Mouse (Mus musculus) heart, postnatal 4 days (tissue): Measurements from ENCODE around the gene Exo1. TPM values are rescaled to one million over a fixed set of nuclear protein-coding genes. Genes with fewer than 3 reads are reported as not detected.

Experiments
- DNase-seq: peaks from one replicate; pipeline ENCODE4 v3.0.0; 2021
- total RNA-seq, 2 experiments: library from RNA; stranded (reverse); gene quantifications; 2 replicates each; pipeline ENCODE4 v1.2.3; 2021

Gene Exo1
- 10 to 100 TPM; 10.2 to 14.5 TPM for total RNA-seq

DNA sequence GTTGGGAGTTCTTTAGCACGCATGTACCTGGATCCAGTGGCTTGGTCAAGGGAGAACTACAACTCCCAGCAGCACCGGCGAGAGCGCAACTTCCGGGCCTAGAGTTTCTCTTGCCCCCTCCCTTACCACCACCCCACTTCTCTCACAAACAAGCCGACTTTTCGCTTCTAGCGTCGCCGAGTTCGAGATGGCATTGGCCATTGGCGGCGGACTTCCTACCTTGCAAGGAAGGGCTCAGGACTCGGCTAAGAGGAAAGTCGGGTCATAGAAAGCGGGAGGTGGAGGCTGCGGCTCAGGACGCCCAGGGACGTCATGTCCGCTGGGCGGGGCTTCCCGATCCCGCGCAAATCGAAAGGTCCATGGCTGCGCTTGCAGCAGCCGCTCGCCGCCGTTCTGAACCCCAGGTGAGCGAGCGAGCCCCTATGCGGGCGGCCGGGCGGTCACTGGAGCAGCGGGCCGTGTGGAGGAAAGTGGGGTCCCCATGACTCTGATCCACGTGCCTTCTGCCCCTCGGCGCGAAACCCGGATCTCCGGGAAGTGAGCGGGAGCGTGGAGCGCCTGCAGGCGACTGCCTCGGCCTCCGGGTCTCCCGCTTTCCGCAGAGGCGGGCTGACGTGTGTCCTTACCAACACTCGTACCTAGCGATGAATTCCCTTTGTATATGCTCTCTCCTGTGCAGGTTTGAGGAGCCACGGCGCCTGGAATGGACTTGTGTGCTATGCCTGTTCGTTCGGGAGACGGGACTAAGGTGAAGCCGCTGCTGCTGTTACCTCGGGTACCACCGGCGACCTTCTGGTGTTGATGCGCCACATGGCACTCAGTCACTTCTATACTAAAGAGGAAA lies at the start of gene Exo1:
Gene Exo1, plus strand, starts transcription at position 129 of the 844 bp plus-strand sequence.
- peak; percentile 89 for DNase-seq

DNA sequence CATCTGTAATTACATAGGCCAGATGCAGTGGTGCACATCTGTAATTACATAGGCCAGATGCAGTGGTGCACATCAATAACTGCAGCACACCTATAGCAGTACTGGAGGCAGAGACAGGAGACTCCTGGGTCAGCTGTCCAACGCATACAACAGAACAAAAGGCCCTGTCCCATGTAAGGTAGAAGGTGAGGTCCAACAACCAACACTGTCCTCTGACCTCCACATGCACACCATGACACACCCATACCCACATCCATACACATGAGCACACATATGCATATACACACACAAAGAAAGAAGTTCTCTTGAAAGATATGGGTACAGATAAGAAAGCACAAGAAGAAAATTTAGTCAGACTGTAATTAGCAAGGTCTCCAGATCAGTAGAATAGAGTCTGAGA lies 24.9 kb upstream of the Exo1 start:
- DNase-seq, result no peak

DNA sequence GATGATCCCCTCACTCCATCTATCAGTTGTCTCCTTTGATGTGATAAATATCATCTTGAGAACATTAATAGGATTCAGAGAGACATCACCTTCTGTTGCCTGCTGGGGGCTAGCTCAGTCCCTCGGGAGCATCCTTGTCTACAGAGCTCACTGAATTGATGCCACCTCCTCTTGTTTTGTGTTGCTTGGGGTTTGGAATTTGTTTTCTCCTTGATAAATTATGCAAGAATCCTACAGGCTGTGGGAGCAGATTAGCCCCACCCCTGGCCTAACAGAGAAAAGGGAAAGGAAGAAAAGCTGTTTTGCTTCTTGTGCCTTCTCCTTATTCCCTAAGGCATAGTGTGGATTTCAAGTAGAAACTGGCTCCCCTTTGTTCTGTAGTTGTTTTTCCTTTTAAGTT lies 13.3 kb upstream of the Exo1 start:
- no peak for DNase-seq

DNA sequence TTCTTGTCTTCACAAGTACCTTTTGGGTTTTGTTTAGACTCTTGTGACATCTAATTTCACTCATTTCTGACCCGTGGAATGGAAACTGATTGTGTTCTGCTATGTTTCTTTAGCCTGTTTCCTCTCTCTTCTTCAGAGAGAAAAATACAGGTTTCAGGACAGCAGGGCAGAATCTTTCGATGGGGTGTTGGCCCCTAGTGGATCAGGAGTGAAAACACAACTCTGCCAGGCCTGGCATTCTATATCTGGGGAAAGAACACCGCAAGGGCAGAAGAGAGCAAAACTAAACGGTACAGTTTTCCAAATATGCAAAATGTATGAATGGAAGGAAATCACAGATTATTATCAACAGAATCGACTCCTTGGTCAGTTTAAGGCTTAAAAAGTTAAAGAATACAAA lies 12.8 kb upstream of the Exo1 start:
- DNase-seq, result peak; percentile 33

DNA sequence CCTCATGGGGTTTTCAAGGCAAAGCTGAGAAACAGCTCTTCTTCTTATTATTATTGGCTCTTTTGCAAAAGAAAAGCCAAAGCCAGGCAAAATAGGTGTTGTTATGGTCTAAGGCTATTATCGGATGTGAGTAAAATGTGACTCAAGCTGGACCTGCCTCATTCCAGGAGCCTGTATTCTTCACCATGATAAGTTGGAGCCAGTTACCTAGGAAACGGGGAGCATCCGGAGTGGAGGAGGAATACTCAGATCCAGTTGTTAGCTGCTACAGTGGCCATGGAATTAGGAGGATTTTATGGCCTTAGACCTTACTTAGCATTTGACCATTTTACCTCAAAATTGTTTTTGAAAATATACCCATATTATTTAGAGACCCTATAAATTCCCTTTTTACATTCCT lies 9.7 kb upstream of the Exo1 start:
- no peak for DNase-seq

DNA sequence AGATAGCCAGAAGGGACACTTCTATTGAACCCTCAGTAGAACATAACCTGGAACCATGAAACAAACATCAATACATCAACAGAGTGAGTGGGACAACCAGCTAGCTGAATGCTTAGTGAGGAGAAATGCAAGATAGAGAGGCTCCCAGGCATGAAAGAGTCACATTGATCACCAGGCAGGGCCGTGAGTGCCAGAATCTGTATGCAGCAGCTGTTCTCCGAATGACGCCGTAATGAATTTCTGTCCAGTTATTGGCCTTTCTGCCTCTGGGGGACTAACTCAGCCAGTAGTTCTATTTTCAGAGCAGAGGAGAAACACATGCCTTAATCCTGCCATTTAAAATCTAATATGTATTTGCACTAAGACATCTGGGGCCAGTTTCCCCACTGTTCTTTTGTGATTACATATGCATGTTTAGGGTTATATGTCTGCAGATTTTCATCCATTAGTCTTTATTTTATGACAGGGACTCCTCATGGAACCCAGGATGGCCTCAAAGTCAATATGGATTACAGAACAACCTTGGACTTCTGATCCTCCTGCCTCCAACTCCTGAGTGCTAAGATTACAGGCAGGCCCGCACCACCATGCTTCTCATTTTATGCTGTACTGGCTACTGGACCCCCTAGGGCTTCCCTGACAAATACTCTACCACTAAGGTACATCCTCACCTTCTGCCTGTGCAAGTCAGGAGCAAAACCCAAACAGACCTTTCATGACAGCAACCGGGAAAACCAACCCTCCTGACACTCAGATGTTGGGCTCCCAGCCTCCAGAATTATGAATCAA lies 8.2 kb upstream of the Exo1 start:
- peak; percentile 43 for DNase-seq

DNA sequence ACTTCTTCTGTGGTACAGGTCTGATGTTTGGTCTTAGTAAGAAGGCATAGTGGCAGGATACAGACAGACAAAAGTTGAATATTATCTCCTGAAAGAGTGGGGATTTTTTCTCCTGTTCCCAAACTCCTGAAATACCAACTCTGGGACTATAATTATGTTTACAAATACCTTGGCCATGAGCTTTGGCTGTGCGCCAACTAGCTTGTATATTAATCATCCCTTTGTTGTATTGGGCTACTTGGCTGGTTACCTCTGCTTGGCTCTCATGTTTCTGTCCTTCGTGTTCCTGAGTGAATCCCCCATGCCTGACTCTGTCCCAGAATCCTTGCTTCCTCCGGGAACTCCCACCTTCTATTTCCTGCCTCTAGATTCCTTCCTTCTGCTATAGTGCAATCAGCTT lies 3.0 kb downstream of the Exo1 start:
- DNase-seq, result no peak

DNA sequence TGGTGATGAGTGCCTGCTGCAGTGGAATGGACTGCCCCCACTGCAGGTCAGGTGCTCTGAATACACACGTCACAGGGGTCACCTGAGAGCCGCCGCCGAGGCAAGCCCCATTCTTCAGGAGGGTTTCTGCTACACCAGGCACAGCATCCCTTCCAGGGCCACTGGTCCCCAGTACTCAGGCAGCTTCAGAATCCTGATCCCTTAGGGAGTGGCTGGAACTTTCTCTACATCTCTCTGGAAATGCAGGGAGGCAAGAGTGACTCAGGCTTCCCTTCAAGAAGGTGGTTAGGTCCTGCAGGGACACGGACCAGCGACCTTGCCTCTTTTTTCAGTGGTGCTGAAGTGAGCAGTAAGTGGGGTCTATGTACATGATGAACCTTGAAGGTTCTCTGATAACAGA lies 12.9 kb downstream of the Exo1 start:
- DNase-seq, result no peak

DNA sequence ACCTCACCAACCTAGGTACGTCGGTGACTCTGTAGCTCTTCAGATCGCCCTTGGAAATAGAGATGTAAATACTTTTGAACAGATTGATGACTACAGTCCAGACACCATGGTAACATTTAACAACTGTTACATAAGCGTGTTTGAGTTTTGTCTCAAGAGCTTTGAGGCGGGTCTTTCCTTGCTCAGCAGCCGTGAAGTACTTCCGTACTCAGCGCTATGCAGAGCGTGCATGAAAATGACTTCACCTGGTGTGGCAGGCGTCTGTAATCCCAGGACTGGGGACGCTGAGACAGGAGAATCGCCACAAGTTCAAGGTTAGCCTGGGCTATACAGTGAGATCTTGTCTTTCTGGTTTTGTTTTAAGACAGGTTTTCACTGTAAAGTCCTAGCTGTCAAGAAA lies 13.3 kb downstream of the Exo1 start:
- no peak for DNase-seq

DNA sequence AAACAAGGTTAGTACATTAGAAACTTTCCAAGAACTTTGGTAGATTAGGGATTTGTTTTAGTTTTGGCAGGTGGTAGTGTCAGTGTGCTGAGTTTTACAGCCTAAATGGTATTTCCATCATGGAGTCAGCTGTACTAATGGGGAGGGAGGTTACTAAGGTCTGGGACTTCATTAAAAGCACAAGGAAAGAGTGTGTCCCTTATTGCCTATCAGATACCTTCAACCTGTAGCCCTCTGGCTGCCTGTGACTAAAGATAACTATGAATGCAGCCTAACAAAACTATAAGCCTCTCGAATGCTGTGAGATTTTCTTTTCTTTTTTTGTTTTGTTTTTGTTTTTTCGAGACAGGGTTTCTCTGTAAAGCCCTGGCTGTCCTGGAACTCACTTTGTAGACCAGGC lies 30.8 kb downstream of the Exo1 start:
- no peak for DNase-seq

DNA sequence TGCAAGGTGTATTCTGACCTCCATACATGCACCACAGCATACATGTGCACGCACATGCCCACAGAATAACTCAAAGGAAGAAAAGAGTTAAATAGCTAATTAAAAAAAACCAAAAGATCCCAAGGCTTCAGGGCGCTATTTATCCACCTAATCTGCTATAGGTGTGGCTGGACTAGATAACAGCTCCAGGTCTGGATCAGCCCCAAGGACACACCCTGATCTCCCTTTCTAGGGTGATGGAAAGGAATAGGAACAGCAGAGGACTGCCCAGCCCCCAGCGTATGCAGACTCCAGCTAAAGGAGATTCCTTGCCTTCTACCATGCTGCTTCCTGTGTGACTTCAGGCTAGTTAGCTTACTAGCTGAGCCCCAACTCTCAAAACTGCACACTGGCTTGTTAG lies 31.7 kb downstream of the Exo1 start:
- no peak for DNase-seq

DNA sequence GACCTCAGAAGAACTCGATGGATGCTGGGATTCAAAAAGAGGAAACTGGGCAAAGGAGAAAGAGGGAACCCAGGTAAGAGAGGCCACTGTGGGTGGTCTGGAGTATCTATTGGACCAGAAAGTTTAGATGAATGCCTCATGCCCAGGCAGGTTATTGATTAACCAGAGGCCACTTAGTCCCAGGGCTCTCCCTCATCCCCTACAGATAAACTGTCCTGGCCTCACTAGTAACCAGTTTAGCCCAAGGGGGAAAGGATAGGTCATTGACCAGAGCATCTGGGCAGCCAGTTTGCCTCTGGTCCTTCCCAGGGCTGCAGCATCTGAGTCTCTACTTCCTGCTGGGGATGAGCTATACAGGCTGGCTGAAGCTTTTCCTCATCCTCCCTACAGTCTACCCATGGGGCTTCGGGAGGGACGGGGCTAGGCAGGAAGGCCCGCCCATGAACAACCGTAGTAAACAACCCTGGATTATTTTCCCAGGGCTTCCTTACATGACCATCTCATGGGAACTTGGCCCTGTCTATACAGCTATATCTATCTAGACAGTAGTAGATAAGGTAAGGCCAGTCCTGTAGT lies 33.4 kb downstream of the Exo1 start:
- DNase-seq, result peak; percentile 6

DNA sequence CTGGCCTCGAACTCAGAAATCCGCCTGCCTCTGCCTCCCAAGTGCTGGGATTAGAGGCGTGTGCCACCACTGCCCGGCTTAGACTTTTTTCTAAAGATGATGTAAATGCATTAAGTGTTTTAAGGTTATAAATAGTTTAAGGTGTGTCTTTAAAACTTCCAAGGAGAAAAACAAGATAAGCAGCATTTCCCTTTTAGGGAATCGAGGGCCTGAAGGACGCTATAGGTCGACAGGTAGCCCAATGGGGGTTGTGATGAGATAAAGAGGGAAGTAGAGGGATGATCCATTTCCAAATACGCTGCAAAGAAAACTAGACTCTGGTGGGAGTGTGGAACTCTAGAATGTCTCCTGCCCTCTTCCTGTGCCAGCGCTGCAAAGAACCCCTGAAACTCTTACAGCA lies 39.6 kb downstream of the Exo1 start, which contains the start of gene Gm38100:
Gene Gm38100, plus strand, starts transcription at position 301 of the 400 bp plus-strand sequence.
- no peak for DNase-seq

DNA sequence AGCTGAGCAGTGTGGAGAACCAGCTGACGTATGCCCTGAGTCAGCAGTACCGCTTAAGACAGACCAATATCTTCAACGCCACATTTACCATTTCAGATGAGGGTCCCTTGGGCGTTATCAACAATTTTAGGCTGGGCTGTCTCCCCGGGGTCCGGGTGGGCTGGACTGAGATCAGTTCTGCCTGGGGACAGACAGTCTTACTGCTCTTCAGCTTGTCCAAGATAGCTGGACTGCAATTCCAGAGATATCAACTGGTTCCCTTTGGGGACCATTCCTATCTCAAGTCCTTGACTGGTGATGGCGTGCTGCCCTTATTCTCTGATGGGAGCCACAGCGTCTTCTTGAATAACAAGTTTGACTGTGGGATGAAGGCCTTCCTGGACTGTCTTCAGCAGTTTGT lies 40.7 kb downstream of the Exo1 start:
- peak; percentile 21 for DNase-seq

DNA sequence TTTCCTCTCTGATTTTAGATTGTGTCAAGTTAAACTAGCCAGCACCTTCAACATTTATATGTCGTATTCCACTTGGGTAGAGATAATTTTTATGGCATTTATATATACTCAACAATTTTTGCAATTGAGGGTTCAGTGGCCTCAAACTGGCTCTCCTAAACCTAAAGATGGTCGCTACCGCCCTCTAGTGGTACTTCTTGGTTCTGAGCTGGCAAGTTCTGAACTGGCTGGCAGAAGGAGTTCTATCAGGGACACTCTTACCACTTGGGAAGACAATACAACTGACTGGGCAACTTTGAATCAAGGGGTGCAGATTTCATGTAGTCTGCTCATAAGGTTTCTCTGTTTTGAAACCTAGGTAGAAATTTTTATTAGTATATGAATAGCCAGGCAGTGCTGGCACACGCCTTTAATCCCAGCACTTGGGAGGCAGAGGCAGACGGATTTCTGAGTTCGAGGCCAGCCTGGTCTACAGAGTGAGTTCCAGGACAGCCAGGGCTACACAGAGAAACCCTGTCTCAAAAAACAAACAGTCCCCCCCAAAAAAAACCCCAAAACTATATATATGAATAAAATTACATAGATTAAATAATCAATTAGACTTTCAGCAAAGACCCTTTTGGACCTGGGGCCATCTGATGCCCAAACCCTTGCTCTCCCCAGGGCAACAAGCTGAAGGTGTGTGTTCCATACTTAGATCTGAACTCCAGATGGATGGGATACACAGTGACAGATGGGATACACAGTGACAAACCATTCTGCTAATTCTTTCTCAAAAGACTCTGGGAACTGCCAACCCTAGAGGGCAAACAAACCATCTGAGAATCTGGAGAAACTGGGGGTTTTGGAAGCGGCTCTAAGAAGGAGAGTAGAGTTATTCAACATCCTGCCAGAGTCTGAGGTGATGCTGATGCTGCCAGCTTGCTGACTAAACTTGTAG lies 43.7 kb downstream of the Exo1 start:
- peak; percentile 84 for DNase-seq

DNA sequence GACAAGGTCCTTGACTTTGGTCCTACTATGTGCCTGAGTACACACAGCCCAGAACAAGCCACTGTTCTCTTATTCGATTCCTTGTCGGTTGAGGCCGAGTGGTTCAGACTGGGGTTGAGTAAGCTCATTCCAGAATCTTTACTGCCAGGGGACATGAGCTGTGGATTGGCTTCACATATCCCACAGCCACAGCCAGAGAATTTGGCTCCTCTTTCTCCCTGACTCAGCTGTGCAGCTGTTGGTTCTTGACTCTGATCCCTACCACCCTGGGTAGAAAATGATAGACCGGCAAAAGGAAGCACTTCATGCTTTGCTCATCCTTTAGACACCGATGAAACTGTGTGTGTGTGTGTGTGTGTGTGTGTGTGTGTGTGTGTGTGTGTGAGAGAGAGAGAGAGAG lies 51.0 kb downstream of the Exo1 start:
- DNase-seq, result peak; percentile 8

DNA sequence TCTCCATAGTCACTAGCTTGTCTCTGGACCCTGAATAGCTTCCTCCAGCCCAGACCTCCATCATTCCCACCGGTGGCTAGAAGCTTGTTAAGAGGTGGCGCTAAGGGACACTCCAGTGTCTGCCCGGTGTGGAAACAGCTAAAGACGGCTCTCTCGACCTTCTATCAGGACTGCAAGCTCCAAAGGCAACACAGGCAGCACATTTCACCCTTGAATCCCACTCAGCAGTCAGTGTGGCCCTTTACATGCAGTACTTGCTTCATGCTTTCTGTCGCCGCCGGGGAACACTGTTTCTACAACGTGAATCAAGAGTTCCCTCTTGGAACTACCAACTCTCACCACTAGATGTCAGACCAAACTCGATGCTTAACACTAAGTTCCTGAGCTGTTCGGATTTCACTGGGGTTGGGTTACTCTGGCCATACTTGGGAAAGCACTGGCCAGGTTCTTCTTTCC lies 55.9 kb downstream of the Exo1 start:
- peak; percentile 77 for DNase-seq

DNA sequence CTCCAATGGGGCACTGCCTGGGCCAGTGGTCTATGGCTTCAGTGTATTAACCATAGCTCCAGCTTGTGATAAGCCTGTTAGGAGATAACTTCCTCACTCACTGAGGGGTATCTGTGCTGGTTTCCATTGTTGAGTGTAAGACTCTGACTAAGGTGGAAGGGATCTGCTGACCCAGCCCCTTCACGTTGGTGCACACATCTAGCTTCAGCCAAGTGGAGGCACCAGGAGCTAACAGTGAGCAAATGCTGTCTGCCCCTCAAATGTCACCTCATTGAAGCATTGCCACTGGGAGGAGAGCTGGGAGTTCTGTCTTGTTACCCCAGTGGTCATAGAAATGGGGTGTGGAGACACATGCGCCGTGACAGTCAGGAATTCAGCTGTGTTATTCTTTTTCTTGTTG lies 58.4 kb downstream of the Exo1 start:
- no peak for DNase-seq

DNA sequence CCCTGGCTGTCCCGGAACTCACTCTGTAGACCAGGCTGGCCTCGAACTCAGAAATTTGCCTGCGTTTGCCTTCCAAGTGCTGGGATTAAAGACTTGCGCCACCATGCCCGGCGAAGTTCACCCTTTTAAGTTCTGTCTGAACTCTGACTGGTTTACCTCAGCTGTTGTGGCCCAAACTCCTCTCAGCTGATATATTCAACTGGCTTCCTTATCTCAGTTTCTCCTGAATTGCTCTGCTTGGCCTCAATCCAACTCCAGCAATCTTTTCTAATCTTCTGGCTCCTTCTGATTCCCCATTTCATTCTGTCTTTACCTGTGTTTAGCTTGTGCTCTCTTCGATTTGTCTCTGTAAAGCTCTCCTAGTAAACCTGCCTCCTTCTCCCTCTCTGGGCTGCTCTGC lies 62.8 kb downstream of the Exo1 start:
- no peak for DNase-seq

DNA sequence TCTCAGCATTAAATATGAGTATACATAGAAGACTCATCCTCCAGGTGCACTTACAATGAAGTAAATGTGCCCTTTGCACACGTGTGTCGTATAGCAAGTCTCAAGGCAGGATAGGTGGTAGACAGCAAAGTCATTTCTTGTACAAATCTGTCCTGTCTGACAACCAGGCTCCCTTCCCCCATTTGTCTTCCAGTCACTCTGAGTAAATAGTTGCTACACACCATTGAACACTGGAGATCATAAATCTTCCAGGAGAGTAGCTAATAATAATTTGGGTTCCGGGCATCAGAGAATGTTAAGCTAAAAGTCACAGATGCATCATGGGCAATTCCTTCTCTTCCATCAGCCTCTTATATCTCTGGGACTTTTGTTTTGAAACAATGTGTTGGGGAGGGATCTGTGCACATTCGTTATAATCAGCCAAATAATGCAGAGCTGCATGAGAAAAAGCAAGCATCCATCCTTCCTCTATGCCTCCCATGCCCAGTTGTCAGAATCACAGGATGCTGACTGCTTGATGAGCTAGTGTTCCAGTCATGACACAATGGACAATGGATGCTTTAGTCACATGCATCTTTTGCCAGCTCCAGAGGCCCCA lies 66.4 kb downstream of the Exo1 start:
- DNase-seq, result no peak

DNA sequence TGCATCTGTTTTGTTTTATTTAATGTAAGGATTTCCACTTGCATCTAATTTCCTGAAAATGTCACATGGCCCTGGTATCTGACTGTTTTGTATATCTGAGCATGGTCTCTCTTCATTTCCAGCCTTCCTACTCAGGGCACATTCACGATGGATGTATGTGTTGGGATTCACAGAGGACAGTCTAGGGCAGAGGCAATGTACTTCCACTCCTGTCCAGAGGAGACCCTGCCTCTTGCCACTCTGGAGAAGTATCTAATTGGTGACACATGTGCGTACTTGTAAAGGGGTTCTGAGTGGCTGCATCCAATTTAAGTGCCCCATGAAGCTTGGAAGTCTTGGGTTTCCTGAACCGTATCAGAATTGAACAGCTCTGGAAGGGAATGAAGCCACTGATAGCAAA lies 70.0 kb downstream of the Exo1 start:
- DNase-seq, result no peak

DNA sequence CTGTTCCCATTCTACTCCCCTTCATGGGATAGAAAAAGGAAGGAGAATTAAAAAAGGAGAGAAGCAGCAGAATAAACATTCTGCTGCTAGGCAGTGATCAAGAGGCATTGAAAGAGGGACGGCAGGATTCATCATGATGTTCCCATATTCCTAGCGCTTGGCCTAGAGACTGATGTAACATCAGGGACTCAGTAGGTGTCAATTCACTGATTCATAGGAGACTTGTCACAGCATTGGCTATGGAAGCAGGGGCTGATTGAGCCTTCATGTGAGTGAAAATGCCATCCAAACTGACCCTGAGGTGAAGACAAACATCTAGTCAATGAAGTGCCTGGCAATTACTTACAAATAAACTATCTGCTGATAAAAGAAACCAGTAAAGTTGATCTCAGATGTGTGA lies 70.5 kb downstream of the Exo1 start:
- DNase-seq, result no peak
